Mouse (Mus musculus) lung, postnatal 0 days (tissue): ENCODE measurements around the gene Cab39l. TPM values are rescaled to one million over a fixed set of nuclear protein-coding genes. Genes with fewer than 3 reads are reported as not detected.
A peak's percentile ranks its signal among the peaks of the same experiment; 100 is the strongest.

Experiments used
- ATAC-seq: fragments of 200-750 bp; cut with Nextera tagmentation; 2 replicates; pipeline ENCODE4 v1.8.0; 2017; ENCODE audit warnings: moderate library complexity
- DNase-seq: peaks from one replicate; pipeline ENCODE4 v3.0.0-alpha.2; 2016; ENCODE audit warnings: low spot score
- H3K27ac ChIP-seq: fragments of 300-500 bp; sonication (generic); 2 replicates; pipeline ENCODE4 v1.5.1; 2014; ENCODE audit warnings: antibody characterized with exemption, mild to moderate bottlenecking, low read length, mixed read lengths
- H3K27me3 ChIP-seq: fragments of 300-500 bp; sonication (generic); replicated peaks from 2 replicates; pipeline ENCODE4 v1.6.1; 2014; ENCODE audit warnings: low read length, mixed read lengths; ENCODE audit not compliant: insufficient read depth
- H3K36me3 ChIP-seq: fragments of 300-500 bp; sonication (generic); 2 replicates; pipeline ENCODE4 v1.6.1; 2014; ENCODE audit warnings: low read length, mixed read lengths; ENCODE audit not compliant: insufficient read depth
- H3K4me1 ChIP-seq: fragments of 300-500 bp; sonication (generic); 2 replicates; pipeline ENCODE4 v1.6.1; 2014; ENCODE audit warnings: antibody characterized with exemption, low read depth, low read length, mixed read lengths; ENCODE audit not compliant: insufficient read depth
- H3K4me2 ChIP-seq: fragments of 300-500 bp; sonication (generic); replicated peaks from 2 replicates; pipeline ENCODE4 v1.6.1; 2014; ENCODE audit warnings: low read depth, mild to moderate bottlenecking, low read length, moderate library complexity, mixed read lengths
- H3K4me3 ChIP-seq: fragments of 300-500 bp; sonication (generic); 2 replicates; pipeline ENCODE4 v1.5.1; 2014; ENCODE audit warnings: low read depth, low read length
- H3K9ac ChIP-seq: fragments of 300-500 bp; sonication (generic); replicated peaks from 2 replicates; pipeline ENCODE4 v1.6.1; 2014; ENCODE audit warnings: low read depth, mild to moderate bottlenecking
- H3K9me3 ChIP-seq: fragments of 300-500 bp; sonication (generic); 2 replicates; pipeline ENCODE4 v1.6.1; 2016; ENCODE audit warnings: low read length, mixed read lengths
- CTCF ChIP-seq: IDR thresholded peaks from 2 replicates; pipeline ENCODE4 v1.5.1; 2016; ENCODE audit warnings: antibody characterized with exemption, mild to moderate bottlenecking
- EP300 ChIP-seq: IDR thresholded peaks from 2 replicates; pipeline ENCODE4 v1.6.1; 2016; ENCODE audit warnings: antibody characterized with exemption, mild to moderate bottlenecking, control low read depth
- WGBS: fragments of 180-500 bp; shearing (Covaris S2); extraction: QIAGEN DNeasy Blood & Tissue Kit; methylation state at CpG from one replicate; pipeline ENCODE4 v1.1.7; 2014; 5-methylcytosine and 5-hydroxymethylcytosine counted together
- polyA plus RNA-seq: library from polyadenylated mRNA; unstranded; fragments of >200 nt; fragmentation: Nextera tagmentation; extraction: Ambion mirVana; gene quantifications from 2 replicates; pipeline ENCODE4 v1.2.1, GENCODE M21; 2015

Gene Cab39l
- polyA plus RNA-seq, 1 experiment from 2014 or later = 27.2 TPM

GRCm38 (mm10) chr14:59566756-59567155 lies 126.0 kb downstream of the Cab39l start:
- no peak for DNase-seq

GRCm38 (mm10) chr14:59576385-59576784 lies 135.6 kb downstream of the Cab39l start:
- WGBS = 86% methylated on average over 5 of the region's 5 CpGs
- Histone ChIP-seq H3K4me2 (no peak overlapping the region), H3K9me3 (no peaks in the 10 kb centered on the region), H3K9ac (no peak overlapping the region), H3K4me1 (no peaks in the 10 kb centered on the region), H3K27ac (no peak overlapping the region), H3K4me3 (no peak overlapping the region), H3K27me3 (no peaks in the 10 kb centered on the region), H3K36me3 (peaks cover 19% of the 10 kb centered on the region)
- no peak for TF ChIP-seq CTCF
- no peak for ATAC-seq
- DNase-seq = no peak

More at GRCm38 (mm10) chr14:59566756-59567155, 126.0 kb downstream of the Cab39l start:
- 86% methylated on average over 6 of the region's 6 CpGs for WGBS
- Histone ChIP-seq H3K9me3 (no peaks in the 10 kb centered on the region), H3K4me2 (no peak overlapping the region), H3K4me3 (no peak overlapping the region), H3K27me3 (no peaks in the 10 kb centered on the region), H3K27ac (no peak overlapping the region), H3K36me3 (peaks cover 28% of the 10 kb centered on the region), H3K4me1 (no peaks in the 10 kb centered on the region), H3K9ac (no peak overlapping the region)
- no peak for ATAC-seq
- no peak for TF ChIP-seq CTCF
- TF ChIP-seq EP300 = no peak

GRCm38 (mm10) chr14:59590614-59591013 lies 149.8 kb downstream of the Cab39l start:
- Histone ChIP-seq H3K9me3 (no peaks in the 10 kb centered on the region), H3K4me2 (no peak overlapping the region), H3K27me3 (no peaks in the 10 kb centered on the region), H3K9ac (no peak overlapping the region), H3K36me3 (peaks cover 24% of the 10 kb centered on the region; the same call in 1 of the 2 replicates), H3K4me3 (no peak overlapping the region), H3K27ac (no peak overlapping the region), H3K4me1 (no peaks in the 10 kb centered on the region)
- ATAC-seq (no peak), DNase-seq (no peak)
- WGBS = 65% methylated on average over 1 of the region's 1 CpGs
- no peak for TF ChIP-seq EP300
- TF ChIP-seq CTCF = peak; percentile 55

GRCm38 (mm10) chr14:59591901-59592300 lies 151.1 kb downstream of the Cab39l start:
- peak; percentile 30; the same call in 1 of the 2 replicates for ATAC-seq
- WGBS = 71% methylated on average over 8 of the region's 8 CpGs
- TF ChIP-seq CTCF = no peak
- TF ChIP-seq EP300 = peak; percentile 22; the same call in 1 of the 2 replicates
- H3K9ac ChIP-seq = no peak overlapping the region
- H3K27ac ChIP-seq = no peak overlapping the region
- DNase-seq = peak; percentile 37
- no peaks in the 10 kb centered on the region for H3K9me3 ChIP-seq
- H3K27me3 ChIP-seq = no peaks in the 10 kb centered on the region
- H3K4me3 ChIP-seq = no peak overlapping the region
- peaks cover 20% of the 10 kb centered on the region; the same call in 1 of the 2 replicates for H3K36me3 ChIP-seq
- no peak overlapping the region for H3K4me2 ChIP-seq
- H3K4me1 ChIP-seq = peaks cover 4% of the 10 kb centered on the region; the same call in 1 of the 2 replicates

- Histone ChIP-seq H3K9me3 (no peaks in the 10 kb centered on the region), H3K4me1 (peaks cover 7% of the 10 kb centered on the region; the same call in 1 of the 2 replicates), H3K4me3 (no peak overlapping the region), H3K36me3 (peaks cover 20% of the 10 kb centered on the region; the same call in 1 of the 2 replicates), H3K4me2 (no peak overlapping the region), H3K27me3 (no peaks in the 10 kb centered on the region), H3K27ac (no peak overlapping the region), H3K9ac (no peak overlapping the region)
- ATAC-seq = no peak
- TF ChIP-seq CTCF (no peak), EP300 (no peak)
- WGBS = 99% methylated on average over 3 of the region's 3 CpGs
- DNase-seq = no peak
Observed at GRCm38 (mm10) chr14:59592593-59592992, 151.8 kb downstream of the Cab39l start.

GRCm38 (mm10) chr14:59594988-59595387 lies 154.2 kb downstream of the Cab39l start:
- WGBS = 89% methylated on average over 3 of the region's 3 CpGs
- Histone ChIP-seq H3K4me3 (no peak overlapping the region), H3K4me1 (peaks cover 7% of the 10 kb centered on the region; the same call in 1 of the 2 replicates), H3K36me3 (peaks cover 3% of the 10 kb centered on the region; the same call in 1 of the 2 replicates), H3K27me3 (no peaks in the 10 kb centered on the region), H3K27ac (no peak overlapping the region), H3K9ac (no peak overlapping the region), H3K4me2 (no peak overlapping the region), H3K9me3 (no peaks in the 10 kb centered on the region)
- DNase-seq (no peak), ATAC-seq (no peak)
- TF ChIP-seq EP300 (no peak), CTCF (no peak)
